Mouse (Mus musculus): ENCODE data around the gene Bcas3.

GRCm38 (mm10) chr11:85791212-85791611 is 438.2 kb downstream of the Bcas3 start:
- TF ChIP-seq EP300 (IDR thresholded peaks at IDR 0.05; ENCODE audit: insufficient read depth, low read depth, low read length) (no peak), CTCF (IDR thresholded peaks at IDR 0.05; ENCODE audit: low read depth, low read length) (no peak), POLR2A (IDR thresholded peaks at IDR 0.05; ENCODE audit: insufficient read depth, low read length) (no peak)
